Mouse (Mus musculus) induced T-regulatory cell, adult 2 months (primary cell): ENCODE results near the gene Garnl3.

Experiments
- DNase-seq: peaks from one replicate; pipeline ENCODE4 v3.0.0-alpha.2; 2012; ENCODE audit warnings: low read depth

Gene Garnl3

GRCm38 (mm10) chr2:33086671-33087363, 44.6 kb downstream of the Garnl3 start:
- no peak for DNase-seq

GRCm38 (mm10) chr2:33086016-33086596, 45.3 kb downstream of the Garnl3 start:
- no peak for DNase-seq

GRCm38 (mm10) chr2:33084221-33084620, 47.2 kb downstream of the Garnl3 start:
- no peak for DNase-seq

GRCm38 (mm10) chr2:33080166-33080565, 51.3 kb downstream of the Garnl3 start:
- DNase-seq: no peak

- peak; percentile 30 for DNase-seq
These were observed 54.2 kb downstream of the Garnl3 start for GRCm38 (mm10) chr2:33077252-33077651.

GRCm38 (mm10) chr2:33074931-33075330, 56.5 kb downstream of the Garnl3 start:
- no peak for DNase-seq

GRCm38 (mm10) chr2:33074188-33074587, 57.3 kb downstream of the Garnl3 start:
- no peak for DNase-seq

GRCm38 (mm10) chr2:33072333-33072732, 59.1 kb downstream of the Garnl3 start:
- no peak for DNase-seq

- DNase-seq: no peak
These were observed 65.8 kb downstream of the Garnl3 start for GRCm38 (mm10) chr2:33065610-33066009.

GRCm38 (mm10) chr2:33062744-33063143, 68.7 kb downstream of the Garnl3 start:
- DNase-seq: no peak

- no peak for DNase-seq
These were observed 72.5 kb downstream of the Garnl3 start for GRCm38 (mm10) chr2:33058926-33059325.

- DNase-seq: no peak
These were observed 73.9 kb downstream of the Garnl3 start for GRCm38 (mm10) chr2:33057514-33057913.

- no peak for DNase-seq
These were observed 77.5 kb downstream of the Garnl3 start for GRCm38 (mm10) chr2:33053966-33054365.

- no peak for DNase-seq
These were observed 84.1 kb downstream of the Garnl3 start for GRCm38 (mm10) chr2:33047360-33047759.

GRCm38 (mm10) chr2:33046919-33047318, 84.5 kb downstream of the Garnl3 start:
- no peak for DNase-seq

GRCm38 (mm10) chr2:33045899-33046298, 85.6 kb downstream of the Garnl3 start:
- no peak for DNase-seq

- DNase-seq: no peak
These were observed 88.7 kb downstream of the Garnl3 start for GRCm38 (mm10) chr2:33042781-33043180.

- DNase-seq: no peak
These were observed 89.9 kb downstream of the Garnl3 start for GRCm38 (mm10) chr2:33041571-33041970.

- no peak for DNase-seq
These were observed 94.0 kb downstream of the Garnl3 start for GRCm38 (mm10) chr2:33037429-33037828.

- DNase-seq: peak; percentile 49
These were observed 96.2 kb downstream of the Garnl3 start for GRCm38 (mm10) chr2:33035297-33035696.

- no peak for DNase-seq
These were observed 98.2 kb downstream of the Garnl3 start for GRCm38 (mm10) chr2:33033281-33033680.

GRCm38 (mm10) chr2:33032391-33033062, 98.9 kb downstream of the Garnl3 start:
- DNase-seq: peak; percentile 28

- DNase-seq: peak; percentile 44
These were observed 106.4 kb downstream of the Garnl3 start for GRCm38 (mm10) chr2:33025040-33025439.
